Mouse (Mus musculus): Measurements from ENCODE around the gene Otud3.

Otud3 gene

GRCm38 (mm10) chr4:138857576-138857975 lies 56.2 kb downstream of the Otud3 start:
- no peak for TF ChIP-seq NANOG (IDR thresholded peaks at IDR 0.05; ENCODE audit: borderline replicate concordance, low read length)
- no peak for TF ChIP-seq CTCF (conservative IDR thresholded peaks at IDR 0.05; ENCODE audit: low read length)
- no peak for TF ChIP-seq POU5F1 (IDR thresholded peaks at IDR 0.05; ENCODE audit: borderline replicate concordance, low read length)
- Histone ChIP-seq H3K4me3 (replicated peaks; ENCODE audit: low read length) (no peak overlapping the region), H3K36me3 (ENCODE audit: insufficient read depth, low read length) (peaks cover 8% of the 10 kb centered on the region), H3K27me3 (ENCODE audit: insufficient read depth, low read length) (no peaks in the 10 kb centered on the region), H3K4me1 (replicated peaks; ENCODE audit: low read depth, low read length) (peaks cover 55% of the 10 kb centered on the region), H3K9me3 (ENCODE audit: low read length) (no peaks in the 10 kb centered on the region)

GRCm38 (mm10) chr4:138856491-138856890 lies 57.3 kb downstream of the Otud3 start:
- peaks cover 44% of the 10 kb centered on the region for H3K4me1 ChIP-seq (replicated peaks; ENCODE audit: low read depth, low read length)
- no peak for TF ChIP-seq NANOG (IDR thresholded peaks at IDR 0.05; ENCODE audit: borderline replicate concordance, low read length)
- TF ChIP-seq CTCF (conservative IDR thresholded peaks at IDR 0.05; ENCODE audit: low read length): peak; percentile 97
- H3K36me3 ChIP-seq (ENCODE audit: insufficient read depth, low read length): peaks cover 8% of the 10 kb centered on the region
- no peaks in the 10 kb centered on the region for H3K27me3 ChIP-seq (ENCODE audit: insufficient read depth, low read length)
- H3K9me3 ChIP-seq (ENCODE audit: low read length): no peaks in the 10 kb centered on the region
- H3K4me3 ChIP-seq (replicated peaks; ENCODE audit: low read length): no peak overlapping the region

- Histone ChIP-seq H3K9me3 (ENCODE audit: low read length) (no peaks in the 10 kb centered on the region), H3K36me3 (ENCODE audit: insufficient read depth, low read length) (peaks cover 8% of the 10 kb centered on the region), H3K27me3 (ENCODE audit: insufficient read depth, low read length) (no peaks in the 10 kb centered on the region), H3K4me1 (replicated peaks; ENCODE audit: low read depth, low read length) (peaks cover 38% of the 10 kb centered on the region), H3K4me3 (replicated peaks; ENCODE audit: low read length) (no peak overlapping the region)
- TF ChIP-seq CTCF (conservative IDR thresholded peaks at IDR 0.05; ENCODE audit: low read length) (no peak), POU5F1 (IDR thresholded peaks at IDR 0.05; ENCODE audit: borderline replicate concordance, low read length) (no peak), NANOG (IDR thresholded peaks at IDR 0.05; ENCODE audit: borderline replicate concordance, low read length) (no peak)
Observed at GRCm38 (mm10) chr4:138855092-138855632, 58.6 kb downstream of the Otud3 start.

GRCm38 (mm10) chr4:138852961-138853360 lies 60.8 kb downstream of the Otud3 start:
- TF ChIP-seq NANOG (IDR thresholded peaks at IDR 0.05; ENCODE audit: borderline replicate concordance, low read length): no peak
- TF ChIP-seq CTCF (conservative IDR thresholded peaks at IDR 0.05; ENCODE audit: low read length): no peak
- no peak for TF ChIP-seq POU5F1 (IDR thresholded peaks at IDR 0.05; ENCODE audit: borderline replicate concordance, low read length)
- no peaks in the 10 kb centered on the region for H3K9me3 ChIP-seq (ENCODE audit: low read length)

GRCm38 (mm10) chr4:138851463-138851862 lies 62.3 kb downstream of the Otud3 start:
- Histone ChIP-seq H3K27me3 (ENCODE audit: insufficient read depth, low read length) (no peaks in the 10 kb centered on the region), H3K4me3 (replicated peaks; ENCODE audit: low read length) (no peak overlapping the region)

More at GRCm38 (mm10) chr4:138852961-138853360, 60.8 kb downstream of the Otud3 start:
- no peak overlapping the region for H3K4me3 ChIP-seq (replicated peaks; ENCODE audit: low read length)
- peaks cover 19% of the 10 kb centered on the region for H3K4me1 ChIP-seq (replicated peaks; ENCODE audit: low read depth, low read length)
- H3K36me3 ChIP-seq (ENCODE audit: insufficient read depth, low read length): peaks cover 5% of the 10 kb centered on the region
- no peaks in the 10 kb centered on the region for H3K27me3 ChIP-seq (ENCODE audit: insufficient read depth, low read length)

More at GRCm38 (mm10) chr4:138851463-138851862, 62.3 kb downstream of the Otud3 start:
- Histone ChIP-seq H3K9me3 (ENCODE audit: low read length) (no peaks in the 10 kb centered on the region), H3K36me3 (ENCODE audit: insufficient read depth, low read length) (peaks cover 5% of the 10 kb centered on the region), H3K4me1 (replicated peaks; ENCODE audit: low read depth, low read length) (peaks cover 5% of the 10 kb centered on the region; the same call in 1 of the 2 replicates)
- TF ChIP-seq CTCF (conservative IDR thresholded peaks at IDR 0.05; ENCODE audit: low read length) (peak; percentile 98), POU5F1 (IDR thresholded peaks at IDR 0.05; ENCODE audit: borderline replicate concordance, low read length) (no peak), NANOG (IDR thresholded peaks at IDR 0.05; ENCODE audit: borderline replicate concordance, low read length) (no peak)

All from E14TG2a.4 (cell line).